Comparison of ENCODE assay signal across 25 mouse cellular contexts in genomic region chr10:81006005-81006677, GRCm38 (mm10). TPM values are rescaled to one million over a fixed set of nuclear protein-coding genes. Genes with fewer than 3 reads are reported as not detected.
DNase-seq lines count a peak whose midpoint lies in the region; TF ChIP-seq lines count a peak whose summit lies in the region.
"Had no signal": no experiment of that assay in that cellular context is flagged by ENCODE, and none has a peak within 500 bp of the region (broad histone marks: within the 10 kb centered on the region; RNA-seq: fewer than 3 reads in every experiment).

No protein-coding gene starts in this region.

- DNase-seq in frontal cortex, adult 2 months (ENCODE audit: extremely low spot score in 1 of 2, low spot score in 1 of 2), result peak; percentile 64 to 73
- no peak for DNase-seq in frontal cortex, postnatal 14 days (ENCODE audit: low spot score in 2 of 2)
- DNase-seq in left cerebral cortex, adult 2 months (ENCODE audit: extremely low spot score in 1 of 2, low spot score in 2 of 2), result no peak
- no peak for DNase-seq in left cerebral cortex, adult 11 months (ENCODE audit: low spot score)
- peak; percentile 81 for DNase-seq in brain, adult 2 months (ENCODE audit: low read depth, low spot score)
- DNase-seq in right cerebral cortex, postnatal 25 days, result peak; percentile 53
- no peak for DNase-seq in limb, embryonic 10.5 days (ENCODE audit: low spot score)
- DNase-seq: adrenal gland, postnatal 14 days; cerebellum, adult 2 months; cerebellum, postnatal 10 days; embryo, embryonic 11 days; gastrocnemius, postnatal 10 days; heart, adult 18-20 months; heart, postnatal 10 days; heart, postnatal 4 days had no signal

- TF ChIP-seq CTCF in left cerebral cortex, adult 2 months (IDR thresholded peaks at IDR 0.05), result no peak; the same call in none of the 2 replicates

- no peaks in the 10 kb centered on the region for H3K9me3 ChIP-seq in limb, embryonic 10.5 days (replicated peaks)
- H3K9me3 ChIP-seq: embryonic facial prominence, embryonic 15.5 days; forebrain, embryonic 10.5 days; forebrain, embryonic 15.5 days; heart, embryonic 10.5 days; hindbrain, embryonic 12.5 days had no signal

- 90% methylated on average over 7 of the region's 7 CpGs for WGBS in limb, embryonic 10.5 days

- no peaks in the 10 kb centered on the region for H3K36me3 ChIP-seq in limb, embryonic 10.5 days
- H3K36me3 ChIP-seq: embryonic facial prominence, embryonic 15.5 days; forebrain, embryonic 10.5 days; forebrain, embryonic 15.5 days; heart, embryonic 10.5 days; hindbrain, embryonic 12.5 days had no signal

- H3K27ac ChIP-seq in left cerebral cortex, adult 2 months, result peak overlapping the region; percentile 47
- H3K27ac ChIP-seq in limb, embryonic 10.5 days, result no peak overlapping the region
- H3K27ac ChIP-seq: embryonic facial prominence, embryonic 15.5 days; forebrain, embryonic 10.5 days; forebrain, embryonic 15.5 days; heart, embryonic 10.5 days; hindbrain, embryonic 12.5 days had no signal

- H3K4me1 ChIP-seq in limb, embryonic 10.5 days, result peaks cover 8% of the 10 kb centered on the region
- H3K4me1 ChIP-seq: embryonic facial prominence, embryonic 15.5 days had no signal

- no peak overlapping the region for H3K4me3 ChIP-seq in left cerebral cortex, adult 2 months
- no peak overlapping the region for H3K4me3 ChIP-seq in limb, embryonic 10.5 days
- H3K4me3 ChIP-seq: embryonic facial prominence, embryonic 15.5 days; erythroblast, embryonic 14.5 days; forebrain, embryonic 10.5 days; forebrain, embryonic 15.5 days; heart, embryonic 10.5 days; hindbrain, embryonic 12.5 days had no signal

- H3K27me3 ChIP-seq in limb, embryonic 10.5 days (ENCODE audit: low read depth, poor library complexity, severe bottlenecking), result peaks cover 7% of the 10 kb centered on the region; the same call in 1 of the 2 replicates
- H3K27me3 ChIP-seq: embryonic facial prominence, embryonic 15.5 days; forebrain, embryonic 15.5 days; Patski had no signal

- intact Hi-C loops in left cerebral cortex, adult 2 months (cut with DNase I), result no loop called here

RNA-seq across cellular contexts. Expression of gene Gng7, which starts 8.6 kb away (rescaled TPM):
- 80.8 and 101 TPM in 2 replicates for polyA plus RNA-seq in frontal cortex, adult 2 months (2012; rRNA removed)
- total RNA-seq in left cerebral cortex, adult 2 months (2021), result 100 to 1,000 TPM in 1 of 2 experiments, 10 to 100 TPM in 1; 66.6 to 111 TPM
- polyA plus RNA-seq in limb, embryonic 10.5 days (2016; fragmentation: Nextera tagmentation; extraction: Ambion mirVana), result 4.3 and 4.5 TPM in 2 replicates
- polyA plus RNA-seq: activated CD4-positive, CD25-positive, alpha-beta regulatory T cell, adult 4 months; erythroblast, embryonic 14.5 days had no signal

RNA-seq across cellular contexts. Expression of gene Diras1, which starts 19.3 kb away (rescaled TPM):
- polyA plus RNA-seq in frontal cortex, adult 2 months (2012; rRNA removed), result 79.6 and 82.1 TPM in 2 replicates
- 100 to 1,000 TPM; 100 to 116 TPM for total RNA-seq in left cerebral cortex, adult 2 months (2021)
- 0.11 and 0.18 TPM in 2 replicates for polyA plus RNA-seq in limb, embryonic 10.5 days (2016; fragmentation: Nextera tagmentation; extraction: Ambion mirVana)
- total RNA-seq: CH12.LX; heart, adult 18-20 months; heart, postnatal 10 days; heart, postnatal 4 days had no signal
- polyA plus RNA-seq: erythroblast, embryonic 14.5 days; heart, embryonic 14.5 days had no signal

RNA-seq across cellular contexts. Expression of gene Slc39a3, which starts 31.1 kb away (rescaled TPM):
- 67.1 and 70.1 TPM in 2 replicates for polyA plus RNA-seq in frontal cortex, adult 2 months (2012; rRNA removed)
- total RNA-seq in left cerebral cortex, adult 2 months (2021), result 10 to 100 TPM; 61.3 to 62.5 TPM
- polyA plus RNA-seq in limb, embryonic 10.5 days (2016; fragmentation: Nextera tagmentation; extraction: Ambion mirVana), result 10.9 and 14.7 TPM in 2 replicates

RNA-seq across cellular contexts. Expression of gene Sgta, which starts 53.8 kb away (rescaled TPM):
- 207 and 208 TPM in 2 replicates for polyA plus RNA-seq in frontal cortex, adult 2 months (2012; rRNA removed)
- 100 to 1,000 TPM; 171 to 173 TPM for total RNA-seq in left cerebral cortex, adult 2 months (2021)
- 284 and 291 TPM in 2 replicates for polyA plus RNA-seq in limb, embryonic 10.5 days (2016; fragmentation: Nextera tagmentation; extraction: Ambion mirVana)

Comparison
In these comparisons a context has a peak if more than half of its experiments do, and no peak if none do; other contexts are left out.
1. DNase-seq: peak in frontal cortex, adult 2 months (2 of 2), brain, adult 2 months (single experiment) and right cerebral cortex, postnatal 25 days (single experiment); none in frontal cortex, postnatal 14 days (0 of 2), left cerebral cortex, adult 2 months (0 of 2), left cerebral cortex, adult 11 months (single experiment) and limb, embryonic 10.5 days (single experiment).
2. RNA of gene Gng7, which starts 8.6 kb away (polyA plus RNA-seq): 80.8 to 101 TPM in frontal cortex, adult 2 months; 4.3 to 4.5 TPM in limb, embryonic 10.5 days; every median in the first group is over 10 times any median in the second.
3. RNA of gene Diras1, which starts 19.3 kb away (polyA plus RNA-seq): 79.6 to 82.1 TPM in frontal cortex, adult 2 months; 0.11 to 0.18 TPM in limb, embryonic 10.5 days; every median in the first group is over 10 times any median in the second.